Mouse (Mus musculus): Measurements from ENCODE around the gene Erbb4. TPM values are rescaled to one million over a fixed set of nuclear protein-coding genes. Genes with fewer than 3 reads are reported as not detected.

Erbb4 gene
- total and polyA plus RNA-seq, 2 experiments from 2014 or later = 13.9 to 52.8 TPM

DNA sequence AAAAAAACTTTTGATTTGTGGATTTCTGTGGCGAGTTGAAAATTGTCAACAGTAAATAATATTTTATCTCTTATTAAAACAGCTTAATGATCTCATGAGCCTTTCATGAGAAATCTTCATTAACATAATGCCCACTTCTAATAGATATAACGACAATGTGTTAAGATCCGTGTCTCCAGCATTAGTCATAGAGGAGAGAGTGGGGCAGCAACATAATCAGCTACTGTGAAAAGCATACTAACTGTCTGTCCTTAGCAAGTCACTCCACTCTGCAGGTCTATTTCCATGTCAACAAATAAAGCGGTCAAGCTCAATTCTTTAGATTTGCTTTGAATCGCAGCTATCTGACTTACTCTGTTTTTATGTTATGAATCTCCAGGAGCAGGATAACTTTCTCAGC is 80.0 kb downstream of the Erbb4 start:
- H3K27me3 ChIP-seq (ENCODE audit: insufficient read depth, low read length) = no peaks in the 10 kb centered on the region
- H3K4me2 ChIP-seq (ENCODE audit: low read depth, low read length) = peak overlapping the region; percentile 14; the same call in 1 of the 2 replicates
- H3K4me1 ChIP-seq (ENCODE audit: insufficient read depth, low read length) = 0 out of 2 replicates have a peak, but pooled peaks cover 6% of the 10 kb centered on the region
- no peak overlapping the region for H3K9ac ChIP-seq (replicated peaks; ENCODE audit: low read length)
- ATAC-seq (no peak), DNase-seq (ENCODE audit: low spot score) (no peak)
- no peak for TF ChIP-seq CTCF (IDR thresholded peaks at IDR 0.05; ENCODE audit: low read depth)
- 27% methylated on average over 5 of the region's 5 CpGs for WGBS
- no peak overlapping the region for H3K4me3 ChIP-seq (ENCODE audit: low read length)
- H3K9me3 ChIP-seq (ENCODE audit: low read length) = no peaks in the 10 kb centered on the region
- no peaks in the 10 kb centered on the region for H3K36me3 ChIP-seq (ENCODE audit: insufficient read depth, low read length)
- no peak overlapping the region for H3K27ac ChIP-seq

DNA sequence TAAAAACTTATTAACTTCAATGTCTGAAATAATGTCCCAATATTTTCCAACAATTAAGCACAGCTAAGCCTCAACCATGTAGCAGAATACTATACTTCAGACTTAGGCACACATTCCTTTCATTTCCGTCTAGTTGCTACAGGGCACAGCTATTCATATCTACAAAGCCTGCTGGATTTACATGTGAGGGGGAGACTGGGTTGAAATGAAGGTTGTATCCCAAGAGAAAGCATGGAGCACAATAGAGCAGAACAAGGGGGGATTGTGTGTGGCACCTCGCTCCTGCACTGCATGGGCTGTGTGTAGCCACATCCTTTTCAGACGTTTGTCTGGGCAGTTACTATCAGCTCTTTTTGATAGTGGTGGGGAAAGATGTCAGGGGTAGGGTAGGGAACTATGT is 83.0 kb downstream of the Erbb4 start:
- 0 out of 2 replicates have a peak, but pooled peaks cover 6% of the 10 kb centered on the region for H3K4me1 ChIP-seq (ENCODE audit: insufficient read depth, low read length)
- no peak overlapping the region for H3K9ac ChIP-seq (replicated peaks; ENCODE audit: low read length)
- no peak overlapping the region for H3K4me2 ChIP-seq (ENCODE audit: low read depth, low read length)
- H3K4me3 ChIP-seq (ENCODE audit: low read length) = no peak overlapping the region
- DNase-seq (ENCODE audit: low spot score) (no peak), ATAC-seq (peak; percentile 47; the same call in 1 of the 2 replicates)
- H3K27ac ChIP-seq = no peak overlapping the region
- 29% methylated on average over 3 of the region's 3 CpGs for WGBS
- no peaks in the 10 kb centered on the region for H3K27me3 ChIP-seq (ENCODE audit: insufficient read depth, low read length)
- TF ChIP-seq CTCF (IDR thresholded peaks at IDR 0.05; ENCODE audit: low read depth) = no peak
- H3K9me3 ChIP-seq (ENCODE audit: low read length) = no peaks in the 10 kb centered on the region
- H3K36me3 ChIP-seq (ENCODE audit: insufficient read depth, low read length) = no peaks in the 10 kb centered on the region

DNA sequence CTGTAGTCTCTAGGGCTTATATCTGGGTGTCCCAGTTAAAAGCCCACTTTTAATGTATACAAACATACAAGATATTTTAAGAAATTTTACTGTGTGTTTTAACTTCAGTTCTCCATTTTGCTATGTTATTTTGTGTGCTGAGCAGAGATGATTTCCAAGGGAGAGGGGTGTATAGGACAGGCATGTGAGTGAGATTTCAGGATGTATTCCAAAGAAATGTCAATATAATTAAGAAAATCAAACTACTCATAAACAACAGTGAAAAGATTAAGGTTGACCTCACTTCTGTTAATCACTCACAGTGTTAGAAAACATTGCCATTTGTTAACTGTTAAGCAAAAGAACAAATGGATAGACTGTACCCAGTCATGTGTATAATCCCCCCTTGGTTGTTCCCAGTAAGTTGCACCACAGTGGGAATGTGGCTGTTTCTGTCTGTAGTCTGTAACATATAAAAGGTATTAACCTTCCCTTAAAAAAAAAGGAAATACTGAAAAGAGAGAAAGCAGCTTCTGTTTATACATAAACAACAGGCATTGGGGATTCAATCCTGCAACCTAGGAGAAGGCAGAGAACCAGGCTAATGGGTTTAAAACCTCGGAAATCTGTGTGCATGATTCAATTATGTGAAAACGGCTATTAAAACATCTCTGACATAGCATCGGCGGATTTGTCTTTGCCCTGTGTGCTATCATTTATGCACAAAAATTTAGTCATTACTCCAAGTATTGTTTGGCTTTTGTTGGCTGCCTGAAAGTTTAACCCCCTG is 84.5 kb downstream of the Erbb4 start:
- DNase-seq (ENCODE audit: low spot score) (no peak), ATAC-seq (no peak)
- H3K27ac ChIP-seq = no peak overlapping the region
- H3K27me3 ChIP-seq (ENCODE audit: insufficient read depth, low read length) = no peaks in the 10 kb centered on the region
- no peak overlapping the region for H3K9ac ChIP-seq (replicated peaks; ENCODE audit: low read length)
- 29% methylated on average over 4 of the region's 4 CpGs for WGBS
- no peak for TF ChIP-seq CTCF (IDR thresholded peaks at IDR 0.05; ENCODE audit: low read depth)
- H3K4me1 ChIP-seq (ENCODE audit: insufficient read depth, low read length) = 0 out of 2 replicates have a peak, but pooled peaks cover 2% of the 10 kb centered on the region
- no peaks in the 10 kb centered on the region for H3K36me3 ChIP-seq (ENCODE audit: insufficient read depth, low read length)
- no peak overlapping the region for H3K4me2 ChIP-seq (ENCODE audit: low read depth, low read length)
- H3K9me3 ChIP-seq (ENCODE audit: low read length) = no peaks in the 10 kb centered on the region
- H3K4me3 ChIP-seq (ENCODE audit: low read length) = no peak overlapping the region

DNA sequence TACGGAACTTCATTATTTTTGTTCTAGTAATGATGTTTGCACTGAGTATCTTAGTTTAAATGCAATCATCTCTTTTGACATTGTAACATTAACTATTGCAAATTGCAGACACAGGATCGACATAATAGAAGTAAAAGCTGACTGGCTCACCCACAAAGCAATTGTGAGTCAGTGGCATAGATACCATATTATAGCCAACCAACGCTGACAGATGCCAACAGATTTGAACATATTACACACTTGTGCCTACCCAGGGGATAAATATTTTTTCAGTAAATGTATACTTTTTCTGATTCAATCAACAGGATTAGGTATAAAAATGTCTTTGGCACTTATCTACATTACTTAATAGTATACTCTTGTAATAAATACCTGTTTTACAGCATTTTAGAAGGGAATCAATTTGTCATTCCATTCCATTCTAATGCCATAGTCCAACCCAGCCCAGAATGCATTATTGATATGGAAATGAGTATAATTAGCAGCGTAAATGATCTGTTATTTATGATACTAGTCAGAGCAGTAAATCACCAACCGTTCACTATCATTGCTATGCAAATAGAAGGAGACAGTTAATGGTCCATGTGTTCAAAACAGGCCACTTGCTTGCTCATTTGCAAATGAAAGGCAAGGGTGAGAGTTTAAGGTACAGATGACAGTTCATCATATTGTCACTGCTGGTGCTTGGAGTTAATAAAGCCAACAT is 97.9 kb downstream of the Erbb4 start:
- DNase-seq (ENCODE audit: low spot score) = no peak
- no peak for TF ChIP-seq CTCF (IDR thresholded peaks at IDR 0.05; ENCODE audit: low read depth)
- Histone ChIP-seq H3K4me2 (ENCODE audit: low read depth, low read length) (no peak overlapping the region), H3K27ac (no peak overlapping the region), H3K4me3 (ENCODE audit: low read length) (no peak overlapping the region), H3K36me3 (ENCODE audit: insufficient read depth, low read length) (no peaks in the 10 kb centered on the region), H3K27me3 (ENCODE audit: insufficient read depth, low read length) (no peaks in the 10 kb centered on the region), H3K9me3 (ENCODE audit: low read length) (no peaks in the 10 kb centered on the region), H3K4me1 (ENCODE audit: insufficient read depth, low read length) (no peaks in the 10 kb centered on the region), H3K9ac (replicated peaks; ENCODE audit: low read length) (no peak overlapping the region)
- no peak for ATAC-seq
- 44% methylated on average over 5 of the region's 5 CpGs for WGBS

DNA sequence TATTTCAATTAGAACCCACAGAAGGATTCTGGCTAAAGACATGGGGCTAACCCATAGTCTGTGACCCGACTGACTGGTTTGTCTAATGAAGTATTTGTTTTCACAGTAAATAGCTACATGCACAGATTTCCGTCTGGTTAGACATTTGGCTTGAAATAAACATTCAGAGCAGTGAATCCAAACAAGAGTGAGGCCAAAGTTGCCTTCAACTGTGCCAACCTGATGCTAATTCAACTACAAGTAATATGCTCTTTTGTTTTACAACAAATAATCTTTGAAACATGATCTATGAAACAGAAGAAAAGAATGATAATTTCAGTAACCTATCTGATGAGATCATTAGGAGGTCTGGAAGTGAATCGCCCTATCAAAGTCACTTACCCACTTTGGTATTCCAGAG is 106.5 kb downstream of the Erbb4 start:
- Histone ChIP-seq H3K4me1 (ENCODE audit: insufficient read depth, low read length) (no peaks in the 10 kb centered on the region), H3K36me3 (ENCODE audit: insufficient read depth, low read length) (no peaks in the 10 kb centered on the region), H3K27ac (no peak overlapping the region), H3K9ac (replicated peaks; ENCODE audit: low read length) (no peak overlapping the region), H3K27me3 (ENCODE audit: insufficient read depth, low read length) (no peaks in the 10 kb centered on the region), H3K4me3 (ENCODE audit: low read length) (no peak overlapping the region), H3K9me3 (ENCODE audit: low read length) (no peaks in the 10 kb centered on the region), H3K4me2 (ENCODE audit: low read depth, low read length) (no peak overlapping the region)
- 71% methylated on average over 3 of the region's 3 CpGs for WGBS
- TF ChIP-seq CTCF (IDR thresholded peaks at IDR 0.05; ENCODE audit: low read depth) = no peak
- DNase-seq (ENCODE audit: low spot score) = no peak
- no peak for ATAC-seq

DNA sequence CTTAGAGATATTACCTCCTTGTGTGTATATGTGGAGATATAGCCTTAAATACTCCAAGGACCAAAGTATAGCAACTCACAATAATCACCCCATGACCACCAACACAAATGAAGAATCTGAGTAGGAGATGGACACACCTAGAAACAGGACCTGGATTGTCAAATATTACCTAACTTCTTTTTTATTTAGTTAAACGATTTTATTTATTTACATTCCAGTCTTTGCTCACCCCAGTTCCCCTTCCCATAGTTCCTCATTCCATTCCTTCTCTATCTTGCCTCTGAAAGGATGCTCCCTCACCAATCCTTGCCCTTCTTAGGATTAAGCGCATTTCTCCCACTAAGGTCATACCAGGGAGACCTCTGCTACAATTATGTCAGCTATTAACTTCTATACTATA is 128.6 kb downstream of the Erbb4 start:
- ATAC-seq (no peak), DNase-seq (ENCODE audit: low spot score) (no peak)
- 85% methylated on average over 2 of the region's 2 CpGs for WGBS
- no peak overlapping the region for H3K4me2 ChIP-seq (ENCODE audit: low read depth, low read length)
- no peaks in the 10 kb centered on the region for H3K4me1 ChIP-seq (ENCODE audit: insufficient read depth, low read length)
- no peaks in the 10 kb centered on the region for H3K36me3 ChIP-seq (ENCODE audit: insufficient read depth, low read length)
- H3K27ac ChIP-seq = no peak overlapping the region
- H3K27me3 ChIP-seq (ENCODE audit: insufficient read depth, low read length) = no peaks in the 10 kb centered on the region
- no peak overlapping the region for H3K4me3 ChIP-seq (ENCODE audit: low read length)
- no peaks in the 10 kb centered on the region for H3K9me3 ChIP-seq (ENCODE audit: low read length)
- H3K9ac ChIP-seq (replicated peaks; ENCODE audit: low read length) = no peak overlapping the region
- TF ChIP-seq CTCF (IDR thresholded peaks at IDR 0.05; ENCODE audit: low read depth) = no peak

DNA sequence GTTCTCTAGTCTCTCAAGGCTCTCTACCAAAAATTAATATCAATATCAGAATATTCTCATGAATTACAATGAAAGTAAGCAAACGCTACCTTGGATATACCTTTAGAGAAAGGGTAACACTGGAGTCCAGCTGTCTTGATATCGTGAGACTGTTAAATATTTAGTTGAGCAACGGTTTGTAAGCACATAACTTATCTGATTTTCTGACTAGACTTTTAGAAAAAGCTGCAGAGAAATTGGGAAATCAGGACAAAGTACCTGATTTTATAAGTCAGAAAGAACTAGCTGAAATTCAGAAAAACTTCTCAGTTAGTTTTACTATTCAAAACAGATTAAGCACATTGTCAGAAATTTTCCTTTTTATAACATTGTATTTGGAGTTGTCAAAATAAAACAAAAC is 129.3 kb downstream of the Erbb4 start:
- no peak for ATAC-seq

More for the DNA sequence above, 129.3 kb downstream of the Erbb4 start:
- no peak overlapping the region for H3K4me2 ChIP-seq (ENCODE audit: low read depth, low read length)
- no peaks in the 10 kb centered on the region for H3K4me1 ChIP-seq (ENCODE audit: insufficient read depth, low read length)
- H3K36me3 ChIP-seq (ENCODE audit: insufficient read depth, low read length) = no peaks in the 10 kb centered on the region
- H3K9ac ChIP-seq (replicated peaks; ENCODE audit: low read length) = no peak overlapping the region
- no peak for TF ChIP-seq CTCF (IDR thresholded peaks at IDR 0.05; ENCODE audit: low read depth)
- 86% methylated on average over 3 of the region's 3 CpGs for WGBS
- no peak overlapping the region for H3K4me3 ChIP-seq (ENCODE audit: low read length)
- H3K9me3 ChIP-seq (ENCODE audit: low read length) = no peaks in the 10 kb centered on the region
- H3K27ac ChIP-seq = no peak overlapping the region
- no peaks in the 10 kb centered on the region for H3K27me3 ChIP-seq (ENCODE audit: insufficient read depth, low read length)
- DNase-seq (ENCODE audit: low spot score) = no peak

Measured in hindbrain, postnatal 0 days (tissue).